Mouse (Mus musculus) kidney, embryonic 16.5 days (tissue): Measurements from ENCODE around the gene Plekhg1. TPM values are rescaled to one million over a fixed set of nuclear protein-coding genes. Genes with fewer than 3 reads are reported as not detected.

Source experiments
- ATAC-seq: fragments of 200-750 bp; cut with Nextera tagmentation; 2 replicates; pipeline ENCODE4 v1.8.0; 2017; ENCODE audit warnings: moderate TSS enrichment; ENCODE audit not compliant: low FRiP score, low TSS enrichment
- H3K27ac ChIP-seq: fragments of 300-500 bp; sonication (generic); 2 replicates; pipeline ENCODE4 v1.5.1; 2014; ENCODE audit warnings: low read length
- H3K27me3 ChIP-seq: fragments of 300-500 bp; sonication (generic); 2 replicates; pipeline ENCODE4 v1.6.1; 2014; ENCODE audit warnings: low read length, control low read depth, mixed read lengths; ENCODE audit not compliant: insufficient read depth
- H3K36me3 ChIP-seq: fragments of 300-500 bp; sonication (generic); 2 replicates; pipeline ENCODE4 v1.6.1; 2014; ENCODE audit warnings: low read length, control low read depth, mixed read lengths; ENCODE audit not compliant: insufficient read depth
- H3K4me1 ChIP-seq: fragments of 300-500 bp; sonication (generic); 2 replicates; pipeline ENCODE4 v1.6.1; 2014; ENCODE audit warnings: low read length, control low read depth, mixed read lengths; ENCODE audit not compliant: insufficient read depth
- H3K4me2 ChIP-seq: fragments of 300-500 bp; sonication (generic); replicated peaks from 2 replicates; pipeline ENCODE4 v1.6.1; 2014; ENCODE audit warnings: low read depth, low read length
- H3K4me3 ChIP-seq: fragments of 300-500 bp; sonication (generic); 2 replicates; pipeline ENCODE4 v1.5.1; 2014; ENCODE audit warnings: mild to moderate bottlenecking, low read length
- H3K9ac ChIP-seq: fragments of 300-500 bp; sonication (generic); replicated peaks from 2 replicates; pipeline ENCODE4 v1.6.1; 2014; ENCODE audit warnings: low read length
- H3K9me3 ChIP-seq: fragments of 300-500 bp; sonication (generic); 2 replicates; pipeline ENCODE4 v1.6.1; 2016; ENCODE audit warnings: low read length, control low read depth
- WGBS: fragments of 180-500 bp; shearing (Covaris S2); extraction: QIAGEN DNeasy Blood & Tissue Kit; methylation state at CpG from one replicate; pipeline ENCODE4 v1.1.7; 2014; 5-methylcytosine and 5-hydroxymethylcytosine counted together
- polyA plus RNA-seq: library from polyadenylated mRNA; unstranded; fragments of >200 nt; fragmentation: Nextera tagmentation; extraction: Ambion mirVana; gene quantifications from 2 replicates; pipeline ENCODE4 v1.2.1, GENCODE M21; 2015

The Plekhg1 gene
- polyA plus RNA-seq, 1 experiment from 2014 or later, result 14.4 TPM

- H3K4me3 ChIP-seq, result no peak overlapping the region
- no peak overlapping the region for H3K27ac ChIP-seq
- ATAC-seq, result no peak
- H3K4me2 ChIP-seq, result no peak overlapping the region
- peaks cover 18% of the 10 kb centered on the region for H3K4me1 ChIP-seq
- 20% methylated on average over 3 of the region's 3 CpGs for WGBS
- H3K9me3 ChIP-seq, result no peaks in the 10 kb centered on the region
- H3K9ac ChIP-seq, result no peak overlapping the region
- no peaks in the 10 kb centered on the region for H3K36me3 ChIP-seq
- no peaks in the 10 kb centered on the region for H3K27me3 ChIP-seq
Measured at GRCm38 (mm10) chr10:3898068-3898467, 157.9 kb downstream of the Plekhg1 start.

DNA sequence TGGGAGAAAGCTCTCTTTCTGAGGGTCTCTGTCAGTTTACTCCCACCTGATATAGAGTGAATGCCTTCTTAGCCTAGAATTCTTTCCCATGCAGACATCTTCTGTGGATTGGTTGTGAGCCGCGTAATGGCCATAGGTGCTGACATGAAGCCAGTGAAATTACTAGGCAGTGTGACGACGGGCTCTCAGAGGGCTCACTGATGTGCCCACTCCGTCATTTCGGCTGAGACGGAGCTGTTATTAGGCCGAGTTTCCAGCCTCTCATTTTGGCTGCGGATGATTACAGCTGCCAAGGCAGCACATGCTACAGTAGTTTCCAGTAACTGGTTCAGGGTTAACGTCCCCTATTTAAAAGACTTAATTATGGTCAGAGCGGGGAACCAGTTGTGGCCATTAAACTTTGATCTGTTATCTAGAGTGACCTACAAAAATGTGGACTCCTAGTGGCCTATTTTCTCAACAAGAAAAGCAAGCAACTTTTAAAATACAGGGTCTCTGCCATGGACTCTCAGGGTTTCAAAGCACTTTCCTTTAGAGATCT, 160.3 kb downstream of the Plekhg1 start:
- H3K9me3 ChIP-seq, result no peaks in the 10 kb centered on the region
- no peak overlapping the region for H3K9ac ChIP-seq
- no peak overlapping the region for H3K4me3 ChIP-seq
- 62% methylated on average over 11 of the region's 11 CpGs for WGBS
- H3K4me1 ChIP-seq, result peaks cover 15% of the 10 kb centered on the region
- no peak for ATAC-seq
- no peaks in the 10 kb centered on the region for H3K27me3 ChIP-seq
- no peak overlapping the region for H3K27ac ChIP-seq
- peaks cover 4% of the 10 kb centered on the region; the same call in 1 of the 2 replicates for H3K36me3 ChIP-seq
- no peak overlapping the region for H3K4me2 ChIP-seq

- WGBS, result 47% methylated on average over 3 of the region's 3 CpGs
- Histone ChIP-seq H3K27ac (no peak overlapping the region), H3K27me3 (no peaks in the 10 kb centered on the region), H3K4me1 (peaks cover 7% of the 10 kb centered on the region), H3K9ac (no peak overlapping the region), H3K4me2 (no peak overlapping the region), H3K36me3 (peaks cover 4% of the 10 kb centered on the region), H3K4me3 (no peak overlapping the region), H3K9me3 (no peaks in the 10 kb centered on the region)
- ATAC-seq, result no peak
Measured at GRCm38 (mm10) chr10:3905747-3906146, 165.6 kb downstream of the Plekhg1 start.

GRCm38 (mm10) chr10:3914104-3914503, 173.9 kb downstream of the Plekhg1 start:
- Histone ChIP-seq H3K36me3 (no peaks in the 10 kb centered on the region), H3K4me3 (no peak overlapping the region), H3K9ac (no peak overlapping the region), H3K9me3 (no peaks in the 10 kb centered on the region), H3K27me3 (no peaks in the 10 kb centered on the region), H3K4me1 (no peaks in the 10 kb centered on the region), H3K4me2 (no peak overlapping the region), H3K27ac (no peak overlapping the region)
- WGBS, result 65% methylated on average over 5 of the region's 5 CpGs
- ATAC-seq, result peak; percentile 75

DNA sequence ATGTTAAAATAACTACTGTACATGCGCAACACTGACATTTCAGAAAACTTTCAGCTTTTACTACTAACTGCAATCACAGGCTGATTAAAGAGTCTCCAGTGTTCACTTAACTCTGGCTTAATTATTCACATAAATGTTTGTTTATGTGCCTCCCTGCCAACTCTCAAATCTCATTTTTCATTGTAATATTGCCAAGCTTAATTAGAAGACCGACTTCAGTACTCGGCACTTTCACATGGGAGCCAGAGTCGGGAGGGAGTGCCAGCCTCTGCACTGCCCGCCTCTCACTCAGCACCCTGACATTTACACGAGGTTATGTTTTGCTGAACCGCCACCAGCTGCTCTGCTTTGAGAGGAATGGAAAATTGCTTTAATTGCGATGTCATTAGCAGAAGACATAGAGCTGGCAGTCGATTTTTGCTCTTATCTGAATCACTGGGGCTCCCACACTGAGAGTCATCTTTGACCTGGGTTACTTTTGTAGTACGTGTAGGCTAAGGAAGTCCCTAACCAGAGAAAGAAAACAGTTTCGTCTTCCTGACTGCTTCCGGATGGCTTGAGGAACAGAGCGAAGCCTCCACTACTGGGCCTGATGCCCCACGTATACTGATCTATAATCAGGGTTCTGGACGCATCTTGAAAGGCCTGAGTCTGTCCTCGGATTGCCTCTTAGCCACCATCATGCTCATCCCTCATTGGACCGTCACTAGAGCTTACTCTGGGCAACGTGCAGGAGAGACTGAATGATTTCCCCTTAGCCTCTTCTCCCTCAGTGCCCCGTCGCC, 180.4 kb downstream of the Plekhg1 start:
- 60% methylated on average over 20 of the region's 20 CpGs for WGBS
- Histone ChIP-seq H3K9ac (no peak overlapping the region), H3K4me1 (no peaks in the 10 kb centered on the region), H3K36me3 (peaks cover 3% of the 10 kb centered on the region; the same call in 1 of the 2 replicates), H3K9me3 (no peaks in the 10 kb centered on the region), H3K4me3 (no peak overlapping the region), H3K4me2 (no peak overlapping the region), H3K27me3 (no peaks in the 10 kb centered on the region), H3K27ac (no peak overlapping the region)
- ATAC-seq, result peak; percentile 39; the same call in 1 of the 2 replicates

GRCm38 (mm10) chr10:3928008-3928545, 187.9 kb downstream of the Plekhg1 start:
- Histone ChIP-seq H3K4me1 (no peaks in the 10 kb centered on the region), H3K36me3 (peaks cover 4% of the 10 kb centered on the region; the same call in 1 of the 2 replicates), H3K4me2 (no peak overlapping the region), H3K27ac (no peak overlapping the region), H3K9ac (no peak overlapping the region), H3K27me3 (no peaks in the 10 kb centered on the region), H3K4me3 (no peak overlapping the region), H3K9me3 (no peaks in the 10 kb centered on the region)
- 68% methylated on average over 4 of the region's 4 CpGs for WGBS
- no peak for ATAC-seq

GRCm38 (mm10) chr10:3931831-3932230, 191.7 kb downstream of the Plekhg1 start:
- no peak overlapping the region for H3K9ac ChIP-seq
- peaks cover 4% of the 10 kb centered on the region; the same call in 1 of the 2 replicates for H3K36me3 ChIP-seq
- no peaks in the 10 kb centered on the region for H3K4me1 ChIP-seq
- H3K4me2 ChIP-seq, result no peak overlapping the region
- H3K27me3 ChIP-seq, result no peaks in the 10 kb centered on the region
- H3K4me3 ChIP-seq, result no peak overlapping the region
- H3K27ac ChIP-seq, result no peak overlapping the region
- no peak for ATAC-seq
- H3K9me3 ChIP-seq, result no peaks in the 10 kb centered on the region

DNA sequence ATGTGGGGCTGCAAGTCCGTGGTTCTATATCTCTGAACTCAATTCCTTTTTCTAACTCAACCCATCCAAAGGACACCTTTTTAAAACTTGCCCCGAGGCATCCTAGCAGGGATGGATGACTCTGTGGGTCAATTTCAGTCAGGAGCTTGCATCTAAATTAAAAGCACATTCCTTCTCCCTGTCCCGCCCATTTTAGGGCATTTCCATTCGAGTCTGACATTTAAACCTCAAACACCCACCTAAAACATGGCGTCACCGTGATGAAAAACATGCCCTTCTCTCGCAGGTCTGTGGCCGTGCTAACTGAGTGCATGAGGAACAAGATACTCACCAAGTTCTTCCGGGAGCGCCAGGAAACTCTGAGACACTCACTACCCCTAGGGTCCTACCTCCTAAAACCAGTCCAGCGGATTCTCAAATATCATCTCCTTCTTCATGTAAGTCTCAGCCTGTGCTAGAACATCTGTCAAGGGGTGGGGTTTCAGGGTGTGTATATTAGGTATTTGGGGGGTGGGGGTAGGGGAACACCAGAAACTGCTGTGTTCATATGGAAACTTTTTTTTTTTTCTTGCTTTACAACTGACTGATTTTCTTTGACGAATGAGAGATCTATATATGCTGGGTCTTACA, 193.3 kb downstream of the Plekhg1 start:
- Histone ChIP-seq H3K27me3 (no peaks in the 10 kb centered on the region), H3K4me2 (no peak overlapping the region), H3K4me1 (no peaks in the 10 kb centered on the region), H3K36me3 (peaks cover 4% of the 10 kb centered on the region; the same call in 1 of the 2 replicates), H3K4me3 (no peak overlapping the region), H3K9me3 (no peaks in the 10 kb centered on the region), H3K27ac (no peak overlapping the region), H3K9ac (no peak overlapping the region)
- no peak for ATAC-seq
- WGBS, result 67% methylated on average over 12 of the region's 12 CpGs

GRCm38 (mm10) chr10:3936864-3937263, 196.7 kb downstream of the Plekhg1 start:
- no peak for ATAC-seq
- H3K36me3 ChIP-seq, result peaks cover 12% of the 10 kb centered on the region
- H3K9ac ChIP-seq, result no peak overlapping the region
- peaks cover 14% of the 10 kb centered on the region for H3K4me1 ChIP-seq
- no peaks in the 10 kb centered on the region for H3K9me3 ChIP-seq
- no peak overlapping the region for H3K4me2 ChIP-seq
- H3K4me3 ChIP-seq, result no peak overlapping the region
- no peak overlapping the region for H3K27ac ChIP-seq
- H3K27me3 ChIP-seq, result no peaks in the 10 kb centered on the region
